Mouse (Mus musculus) CH12.LX (cell line): ENCODE measurements around the gene Acvrl1.

Experiments used
- CTCF ChIP-seq, 2 experiments: IDR thresholded peaks in 1 of 2; conservative IDR thresholded peaks in 1 of 2; 2 replicates each; pipeline ENCODE4 v1.5.1; 2011 to 2012; ENCODE audit warnings: low read depth in 2 of 2, low read length in 2 of 2, improper control_type of control experiment in 1 of 2, inconsistent platforms in 1 of 2, mild to moderate bottlenecking in 1 of 2, moderate library complexity in 1 of 2
- MAZ ChIP-seq: IDR thresholded peaks from 2 replicates; pipeline ENCODE4 v1.6.1; 2012; ENCODE audit warnings: low read depth, mild to moderate bottlenecking, inconsistent platforms, low read length, improper control_type of control experiment, moderate library complexity
- POLR2AphosphoS2 ChIP-seq: IDR thresholded peaks from 2 replicates; pipeline ENCODE4 v1.6.1; 2011; ENCODE audit warnings: low read depth, low read length, improper control_type of control experiment
- RAD21 ChIP-seq: IDR thresholded peaks from 2 replicates; pipeline ENCODE4 v1.6.1; 2011; ENCODE audit warnings: low read depth, mild to moderate bottlenecking, low read length, improper control_type of control experiment, moderate library complexity

DNA sequence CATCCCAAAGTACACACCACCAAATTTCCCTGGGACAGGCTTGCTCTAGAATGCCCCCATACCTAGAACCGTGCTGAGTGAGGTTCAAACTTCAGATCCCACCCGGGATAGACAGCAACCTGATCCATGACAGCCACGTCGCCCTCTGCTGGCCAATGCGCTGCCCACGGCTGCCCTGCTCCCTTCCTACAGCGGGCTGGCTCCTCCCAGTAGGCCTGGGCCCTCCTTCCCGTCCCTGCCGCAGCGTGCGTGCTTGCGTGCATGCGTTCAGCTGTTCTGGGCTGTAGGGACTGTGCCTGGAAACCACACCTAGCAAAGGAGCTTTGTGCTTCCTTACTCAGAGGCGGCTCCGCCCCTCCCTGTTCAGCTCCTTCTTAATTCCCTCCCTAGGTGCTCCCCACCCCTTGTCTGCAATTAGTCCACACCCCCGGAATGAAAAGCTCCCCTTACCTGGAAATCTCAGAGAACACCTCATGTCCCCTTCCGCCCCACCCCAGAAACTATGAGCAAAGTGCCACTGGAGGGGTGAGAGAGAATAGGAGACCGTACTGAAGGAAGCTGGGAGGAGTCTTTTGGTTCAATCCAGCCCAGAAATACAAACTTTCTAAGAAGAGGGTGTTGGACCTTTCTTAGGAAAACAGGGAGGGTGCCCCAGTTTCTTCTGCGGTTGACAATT is 17.2 kb downstream of the Acvrl1 start:
- no peak for TF ChIP-seq POLR2AphosphoS2
- peak; percentile 64 for TF ChIP-seq RAD21
- TF ChIP-seq CTCF (conservative IDR thresholded peaks at IDR 0.05 in 1 of 2, IDR thresholded peaks at IDR 0.05 in 1 of 2; ENCODE audit: low read depth in 2 of 2, low read length in 2 of 2) = peak; percentile 77 to 93
- no peak for TF ChIP-seq MAZ
